Mouse (Mus musculus) heart, embryonic 16.5 days (tissue): ENCODE measurements at regions not wholly inside any gene's neighbourhood (a gene's known extent, or its start where the extent isn't known, plus 50 kb on each side); places are given as distances from the start of the nearest gene placed in this dataset.

Source experiments
- ATAC-seq: fragments of 200-750 bp; cut with Nextera tagmentation; replicated peaks from 2 replicates; pipeline ENCODE4 v1.8.0; 2017; ENCODE audit warnings: moderate number of reproducible peaks; ENCODE audit not compliant: insufficient read depth, low FRiP score; ENCODE audit errors: extremely low read depth
- H3K27ac ChIP-seq: fragments of 300-500 bp; sonication (generic); 2 replicates; pipeline ENCODE4 v1.5.1; 2014; ENCODE audit warnings: mild to moderate bottlenecking, low read length, control low read depth, moderate library complexity
- H3K27me3 ChIP-seq: fragments of 300-500 bp; sonication (generic); 2 replicates; pipeline ENCODE4 v1.6.1; 2014; ENCODE audit warnings: low read length, mixed read lengths; ENCODE audit not compliant: control insufficient read depth, insufficient read depth
- H3K36me3 ChIP-seq: fragments of 300-500 bp; sonication (generic); 2 replicates; pipeline ENCODE4 v1.6.1; 2014; ENCODE audit not compliant: control insufficient read depth, insufficient read depth
- H3K4me1 ChIP-seq: fragments of 300-500 bp; sonication (generic); 2 replicates; pipeline ENCODE4 v1.6.1; 2014; ENCODE audit warnings: low read length, mixed read lengths; ENCODE audit not compliant: control insufficient read depth, insufficient read depth
- H3K4me2 ChIP-seq: fragments of 300-500 bp; sonication (generic); 2 replicates; pipeline ENCODE4 v1.6.1; 2014; ENCODE audit warnings: low read depth, mild to moderate bottlenecking, control low read depth, low read length
- H3K4me3 ChIP-seq: fragments of 300-500 bp; sonication (generic); 2 replicates; pipeline ENCODE4 v1.5.1; 2014; ENCODE audit warnings: mild to moderate bottlenecking, control low read depth, low read length
- H3K9ac ChIP-seq: fragments of 300-500 bp; sonication (generic); 2 replicates; pipeline ENCODE4 v1.6.1; 2014; ENCODE audit warnings: low read length, control low read depth
- H3K9me3 ChIP-seq: fragments of 300-500 bp; sonication (generic); replicated peaks from 2 replicates; pipeline ENCODE4 v1.6.1; 2016; ENCODE audit warnings: low read length; ENCODE audit not compliant: control insufficient read depth
- WGBS: fragments of 180-500 bp; shearing (Covaris S2); extraction: QIAGEN DNeasy Blood & Tissue Kit; methylation state at CpG from one replicate; pipeline ENCODE4 v1.1.7; 2014; 5-methylcytosine and 5-hydroxymethylcytosine counted together

DNA sequence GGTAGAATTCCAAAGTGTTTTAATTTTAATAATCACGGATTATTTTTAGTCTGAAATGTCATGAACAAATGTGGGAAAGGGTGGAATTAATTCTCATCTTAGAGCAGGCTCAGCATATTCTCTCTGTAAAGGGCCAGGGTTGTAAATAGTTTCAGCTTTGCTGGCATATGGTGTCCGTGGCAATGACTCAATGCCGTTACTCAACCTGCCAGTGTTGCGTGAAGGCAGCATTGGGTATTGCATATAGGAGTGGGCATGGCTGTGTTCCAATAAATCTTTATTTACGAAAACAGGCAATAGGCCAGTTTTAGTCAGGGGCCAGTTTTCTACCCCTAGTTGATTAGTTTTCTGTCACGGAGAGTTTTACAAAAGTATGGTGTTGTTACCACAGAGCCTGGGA is 81.1 kb upstream of the Ptch1 start:
- no peak overlapping the region for H3K4me3 ChIP-seq
- H3K9me3 ChIP-seq, result no peaks in the 10 kb centered on the region
- H3K4me1 ChIP-seq, result peaks cover 5% of the 10 kb centered on the region
- H3K27ac ChIP-seq, result no peak overlapping the region
- 90% methylated on average over 6 of the region's 6 CpGs for WGBS
- ATAC-seq, result no peak
- no peaks in the 10 kb centered on the region for H3K27me3 ChIP-seq
- H3K9ac ChIP-seq, result no peak overlapping the region
- H3K36me3 ChIP-seq, result no peaks in the 10 kb centered on the region
- H3K4me2 ChIP-seq, result no peak overlapping the region

DNA sequence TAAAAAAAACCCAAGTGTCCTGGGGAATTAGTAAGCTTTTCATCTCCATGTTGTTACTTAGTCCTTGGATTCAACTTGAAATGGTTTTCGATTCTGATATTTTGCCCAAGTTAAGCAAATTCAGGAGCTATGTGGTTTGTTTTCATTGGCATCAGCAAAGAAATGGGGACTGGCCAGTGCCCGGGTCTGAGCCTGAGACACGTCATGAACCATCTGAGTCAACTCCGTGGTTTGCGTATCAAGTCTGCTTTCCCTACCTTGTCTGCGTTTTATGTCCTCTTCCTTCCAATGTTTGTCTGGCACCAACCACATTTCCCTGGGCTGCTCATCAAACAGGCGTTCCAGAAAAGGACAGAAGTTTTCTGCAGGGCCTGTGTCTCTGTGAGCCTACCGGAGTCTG is 83.7 kb upstream of the Ptch1 start:
- 76% methylated on average over 8 of the region's 8 CpGs for WGBS
- no peak for ATAC-seq
- no peaks in the 10 kb centered on the region for H3K9me3 ChIP-seq

DNA sequence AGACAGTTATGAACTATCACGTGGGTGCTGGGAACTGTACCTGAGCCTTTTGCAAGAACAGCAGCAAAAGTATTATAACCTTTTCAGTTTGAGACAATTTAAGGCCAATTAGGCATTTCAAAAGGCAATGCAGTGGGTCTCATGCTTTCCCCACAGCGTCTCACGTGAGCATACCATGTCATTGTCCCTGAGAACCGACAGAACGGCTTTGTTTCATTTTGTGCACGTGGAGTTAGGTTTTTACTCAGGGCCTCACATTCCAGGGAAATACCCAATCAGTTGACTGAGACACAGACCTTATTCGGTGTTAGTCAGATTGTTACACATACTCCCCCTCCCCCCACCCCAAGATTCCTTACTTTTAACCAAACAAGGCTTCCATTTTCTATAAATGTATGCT is 86.0 kb upstream of the Ptch1 start:
- Histone ChIP-seq H3K4me3 (no peak overlapping the region), H3K9me3 (no peaks in the 10 kb centered on the region), H3K27me3 (no peaks in the 10 kb centered on the region), H3K27ac (no peak overlapping the region), H3K4me2 (no peak overlapping the region), H3K36me3 (no peaks in the 10 kb centered on the region), H3K4me1 (peaks cover 5% of the 10 kb centered on the region), H3K9ac (no peak overlapping the region)
- 84% methylated on average over 7 of the region's 7 CpGs for WGBS
- ATAC-seq, result no peak

More for the DNA sequence above, 83.7 kb upstream of the Ptch1 start:
- Histone ChIP-seq H3K4me1 (peaks cover 5% of the 10 kb centered on the region), H3K4me3 (no peak overlapping the region), H3K9ac (no peak overlapping the region), H3K27me3 (no peaks in the 10 kb centered on the region), H3K27ac (no peak overlapping the region), H3K4me2 (no peak overlapping the region), H3K36me3 (no peaks in the 10 kb centered on the region)

DNA sequence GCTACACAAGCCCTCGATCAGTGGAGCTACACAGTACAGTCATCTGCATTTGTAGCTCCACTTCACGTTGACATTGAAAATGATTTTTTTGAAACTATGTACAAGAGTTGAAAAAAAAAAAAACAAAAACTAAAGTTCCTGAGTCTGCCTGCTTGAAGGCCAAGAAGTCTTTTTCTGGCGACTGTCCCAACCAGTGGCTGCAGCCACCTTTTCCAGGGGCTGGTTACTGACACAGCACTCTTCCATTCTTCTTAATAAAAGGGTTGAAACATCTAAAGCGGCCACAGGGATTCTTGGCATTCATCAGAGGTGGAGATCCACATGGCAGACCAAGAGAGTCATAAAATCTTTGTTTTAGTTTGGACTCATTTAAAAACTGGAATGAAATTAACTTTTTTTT is 87.0 kb upstream of the Ptch1 start:
- H3K4me2 ChIP-seq, result no peak overlapping the region
- no peak overlapping the region for H3K4me3 ChIP-seq
- no peak overlapping the region for H3K9ac ChIP-seq
- ATAC-seq, result no peak
- H3K9me3 ChIP-seq, result no peaks in the 10 kb centered on the region
- no peak overlapping the region for H3K27ac ChIP-seq
- no peaks in the 10 kb centered on the region for H3K27me3 ChIP-seq
- WGBS, result 63% methylated on average over 4 of the region's 4 CpGs
- H3K4me1 ChIP-seq, result peaks cover 5% of the 10 kb centered on the region
- no peaks in the 10 kb centered on the region for H3K36me3 ChIP-seq

DNA sequence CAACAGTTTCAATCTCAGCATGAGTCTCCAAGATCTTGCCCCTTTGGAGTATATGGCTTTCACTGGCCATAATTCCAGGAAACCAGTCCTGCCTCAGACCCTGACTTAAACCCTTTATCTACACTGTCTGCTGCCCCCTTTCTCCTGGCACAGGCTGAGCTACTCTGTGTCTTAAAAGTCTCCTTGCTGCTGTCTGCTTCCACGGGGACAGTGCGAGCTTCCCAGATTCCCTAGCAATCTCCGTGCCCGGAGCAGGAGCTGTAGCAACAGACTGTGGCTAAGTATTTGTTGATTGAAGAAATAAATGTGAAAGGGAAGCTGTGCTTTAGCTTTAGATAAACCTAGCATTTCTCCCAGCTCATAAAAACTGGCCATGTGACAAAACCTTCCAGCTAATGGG is 95.2 kb upstream of the Ptch1 start:
- no peak for ATAC-seq
- H3K27ac ChIP-seq, result no peak overlapping the region

DNA sequence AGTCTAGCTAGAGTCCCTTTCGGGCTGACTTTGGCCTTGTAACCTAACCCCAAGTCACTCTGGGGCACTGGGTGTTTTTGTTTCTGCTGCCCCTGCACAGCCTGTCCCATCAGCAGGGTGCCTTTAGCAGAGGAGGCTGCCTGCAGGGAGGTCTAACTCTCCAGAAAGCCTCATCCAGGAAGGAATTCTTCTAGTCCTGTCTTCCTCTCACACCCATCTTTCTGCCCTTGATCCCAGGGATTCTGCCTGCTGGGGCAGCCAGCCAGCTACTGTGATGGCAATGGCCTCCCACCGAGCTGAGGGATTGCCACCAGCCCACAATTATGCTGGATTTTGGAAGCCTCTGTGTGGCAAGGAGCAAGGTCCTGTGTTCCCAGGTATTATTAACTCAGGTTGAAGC is 95.6 kb upstream of the Ptch1 start:
- Histone ChIP-seq H3K4me3 (no peak overlapping the region), H3K36me3 (no peaks in the 10 kb centered on the region), H3K9ac (no peak overlapping the region), H3K9me3 (no peaks in the 10 kb centered on the region), H3K4me2 (no peak overlapping the region), H3K4me1 (no peaks in the 10 kb centered on the region; the same call in 1 of the 2 replicates), H3K27me3 (no peaks in the 10 kb centered on the region), H3K27ac (no peak overlapping the region)
- no peak for ATAC-seq
- WGBS, result 24% methylated on average over 2 of the region's 2 CpGs

More for the DNA sequence above, 95.2 kb upstream of the Ptch1 start:
- Histone ChIP-seq H3K4me1 (no peaks in the 10 kb centered on the region; the same call in 1 of the 2 replicates), H3K4me2 (no peak overlapping the region), H3K27me3 (no peaks in the 10 kb centered on the region), H3K4me3 (no peak overlapping the region), H3K36me3 (no peaks in the 10 kb centered on the region), H3K9ac (no peak overlapping the region), H3K9me3 (no peaks in the 10 kb centered on the region)
- WGBS, result 37% methylated on average over 4 of the region's 4 CpGs

DNA sequence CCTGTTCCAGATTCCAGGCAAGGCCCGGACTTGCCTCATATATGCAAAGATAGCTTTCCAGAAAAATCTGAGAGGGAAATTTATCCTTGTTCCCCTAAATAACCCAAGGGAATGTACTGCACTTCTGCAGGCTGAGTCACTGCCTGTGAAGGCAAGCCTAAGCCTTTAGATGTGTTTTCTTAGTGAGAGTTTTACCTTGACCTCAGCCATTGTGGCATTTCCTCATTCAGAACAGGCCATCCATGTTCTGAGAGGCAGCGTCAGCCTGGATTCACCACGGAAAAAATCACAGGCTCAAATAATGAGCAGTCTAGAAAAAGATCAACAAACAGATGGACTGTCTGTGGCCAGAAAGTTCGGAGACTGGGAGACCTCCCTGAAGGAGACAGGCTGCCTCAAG is 99.0 kb upstream of the Ptch1 start:
- ATAC-seq, result no peak
- 50% methylated on average over 4 of the region's 4 CpGs for WGBS
- Histone ChIP-seq H3K27me3 (no peaks in the 10 kb centered on the region), H3K36me3 (no peaks in the 10 kb centered on the region), H3K4me2 (no peak overlapping the region), H3K9ac (no peak overlapping the region), H3K27ac (no peak overlapping the region), H3K4me3 (no peak overlapping the region), H3K4me1 (no peaks in the 10 kb centered on the region), H3K9me3 (no peaks in the 10 kb centered on the region)

DNA sequence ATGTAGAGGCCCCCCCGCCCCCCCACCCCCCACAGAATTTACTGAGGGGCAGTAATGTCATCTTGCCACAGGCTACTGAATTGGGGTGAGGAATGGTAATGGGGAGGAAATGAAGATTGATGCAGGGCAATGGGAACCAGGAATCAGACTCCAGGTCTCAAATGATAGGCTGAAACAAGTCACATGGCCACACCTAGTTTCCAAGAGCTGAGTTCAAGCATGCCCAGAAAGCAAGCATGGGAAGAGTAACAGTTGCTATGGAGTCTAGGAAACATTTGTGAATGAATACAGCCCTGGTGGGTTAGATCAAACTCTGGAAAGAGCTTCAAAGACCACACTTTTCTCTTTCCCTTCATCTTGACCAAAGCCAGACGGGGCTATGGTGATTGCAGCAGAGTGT is 104.3 kb upstream of the Ptch1 start:
- Histone ChIP-seq H3K9me3 (no peaks in the 10 kb centered on the region), H3K9ac (no peak overlapping the region), H3K27ac (no peak overlapping the region), H3K4me2 (no peak overlapping the region), H3K36me3 (no peaks in the 10 kb centered on the region), H3K4me1 (no peaks in the 10 kb centered on the region), H3K4me3 (no peak overlapping the region), H3K27me3 (no peaks in the 10 kb centered on the region)
- no peak for ATAC-seq
- 58% methylated on average over 2 of the region's 2 CpGs for WGBS

DNA sequence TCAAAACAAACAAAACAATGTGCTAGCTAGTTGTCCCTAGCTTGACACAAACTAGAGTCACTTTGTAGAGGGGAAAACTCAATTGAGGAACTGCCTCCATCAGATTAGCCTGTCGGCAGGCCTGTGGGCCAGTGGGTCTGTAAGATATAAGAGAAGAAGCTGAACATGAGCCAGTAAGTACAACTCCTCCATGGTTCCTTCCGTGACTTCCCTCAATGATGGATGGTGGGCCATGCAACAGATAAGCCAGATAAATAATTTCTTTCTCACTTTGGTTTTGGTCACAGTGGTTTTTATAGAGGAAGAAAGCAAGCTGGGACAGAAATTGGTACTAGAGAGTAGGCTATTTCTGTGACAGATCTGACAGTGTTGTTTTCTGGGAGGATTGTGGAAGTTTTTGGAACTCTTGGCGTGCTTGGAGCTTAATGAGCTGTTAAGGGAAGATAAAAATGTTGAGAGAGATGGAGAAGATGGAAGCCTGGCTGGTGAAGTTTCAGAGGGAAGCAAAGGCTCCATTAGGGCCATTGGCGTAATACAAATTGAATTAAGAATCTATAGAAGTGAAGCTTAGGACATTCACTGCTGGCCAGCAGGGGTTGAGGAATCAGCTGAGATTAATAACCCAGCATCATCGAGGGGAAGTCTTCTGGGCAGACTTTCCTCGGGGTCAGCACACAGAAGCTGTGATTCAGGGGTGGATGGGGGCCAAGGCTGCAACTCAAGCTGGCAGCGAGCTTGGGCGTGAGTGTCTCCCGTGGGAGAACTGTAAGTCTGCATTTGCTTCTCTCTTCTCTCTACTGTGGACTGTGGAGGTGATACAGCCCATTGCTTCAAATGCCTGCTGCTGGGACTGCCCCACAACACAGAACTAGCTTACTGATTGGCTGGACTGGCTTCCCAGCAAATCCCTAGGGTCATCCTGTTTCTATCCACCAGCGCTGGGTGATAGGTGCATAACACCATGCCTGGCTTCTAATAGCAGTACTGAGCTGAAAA is 105.2 kb upstream of the Ptch1 start:
- Histone ChIP-seq H3K9ac (no peak overlapping the region), H3K27me3 (no peaks in the 10 kb centered on the region), H3K27ac (no peak overlapping the region), H3K4me3 (no peak overlapping the region), H3K36me3 (no peaks in the 10 kb centered on the region), H3K4me1 (no peaks in the 10 kb centered on the region), H3K4me2 (no peak overlapping the region), H3K9me3 (no peaks in the 10 kb centered on the region)
- ATAC-seq, result no peak
- WGBS, result 57% methylated on average over 10 of the region's 10 CpGs
